Mouse (Mus musculus): Measurements from ENCODE around the gene Slit2.

Slit2 gene

GRCm38 (mm10) chr5:47982941-47983701 is at the start of gene Slit2:
Gene Slit2 (plus strand): TSS chr5:47983138.
- peak; percentile 78 to 86 for DNase-seq

DNA sequence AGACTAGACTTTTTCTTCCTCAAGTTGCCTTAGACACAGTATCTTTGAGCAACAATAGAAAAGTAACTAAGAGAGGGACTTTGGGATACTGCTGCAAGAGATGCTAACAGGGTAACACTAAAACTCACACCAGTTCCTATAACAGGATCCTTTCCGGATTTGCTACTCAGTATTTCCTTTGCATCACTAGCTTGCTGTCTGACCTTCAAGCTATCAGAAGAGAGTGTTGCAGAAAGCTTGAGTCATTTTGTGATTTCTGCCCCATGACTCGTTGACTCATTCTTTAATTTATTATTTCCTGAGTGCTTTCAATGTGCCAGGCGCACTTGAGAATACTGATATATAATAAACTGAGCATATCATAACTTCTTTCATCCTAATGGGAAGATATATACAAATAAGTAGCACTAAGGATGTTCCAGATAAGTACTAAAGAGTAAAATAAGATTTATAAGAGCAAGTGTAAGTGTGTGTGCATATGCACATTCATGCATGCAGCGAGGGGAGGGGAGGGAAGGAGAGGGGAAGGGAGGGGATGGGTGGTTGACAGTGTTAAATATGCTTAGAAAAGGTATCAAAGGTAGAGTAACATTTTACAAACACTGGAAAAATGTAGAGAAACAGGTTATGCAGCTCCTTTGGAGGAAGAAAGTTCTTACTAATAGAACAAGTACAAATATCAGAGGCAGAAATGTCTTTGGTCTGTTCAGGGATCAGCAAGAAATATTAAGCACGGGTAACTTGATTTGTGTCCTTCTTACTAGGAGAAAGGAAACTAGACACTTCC is 44.2 kb upstream of the Slit2 start:
- no peak for DNase-seq

DNA sequence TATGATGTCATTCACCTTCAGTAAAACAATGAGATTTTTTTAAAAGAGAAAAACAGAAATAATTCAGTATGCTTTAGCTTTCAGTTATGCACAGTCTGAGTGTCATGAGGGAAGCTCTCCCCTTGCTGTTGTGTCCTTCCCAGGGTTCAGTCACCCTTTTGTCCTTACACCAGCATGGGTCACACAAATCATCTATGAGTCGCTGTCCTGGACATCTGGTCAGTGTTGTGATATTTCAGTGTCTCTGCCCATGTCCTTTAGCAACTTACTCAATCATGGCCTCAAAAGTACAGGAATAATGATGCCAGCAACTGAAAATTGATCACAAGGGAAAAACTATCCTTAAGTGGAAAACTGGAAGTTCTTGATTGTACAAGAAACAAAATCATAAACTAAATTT is 26.5 kb upstream of the Slit2 start:
- DNase-seq, result no peak

DNA sequence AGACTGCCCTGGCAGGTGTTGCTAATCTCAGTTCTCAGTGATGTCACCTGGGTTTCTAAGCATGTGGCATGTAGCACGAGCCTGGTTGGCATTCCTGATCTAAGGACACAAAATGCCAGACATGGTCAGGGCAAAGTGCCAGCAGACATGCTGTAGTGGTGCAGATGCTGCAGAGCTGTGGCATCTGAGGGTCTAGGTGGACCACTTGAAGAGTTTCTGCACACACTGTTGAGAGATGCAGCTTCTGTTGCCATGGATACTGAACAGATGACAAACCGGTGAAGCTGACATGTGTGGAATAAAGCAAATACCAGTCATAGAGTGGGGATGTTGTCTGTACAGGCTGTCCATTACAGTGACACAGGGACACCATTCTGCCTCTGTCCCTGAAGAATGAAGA is 7.1 kb upstream of the Slit2 start:
- no peak for DNase-seq

GRCm38 (mm10) chr5:47979371-47979770 is 3.6 kb upstream of the Slit2 start:
- peak in 1 of 2 experiments; percentile 10 for DNase-seq

GRCm38 (mm10) chr5:47980459-47980858 is 2.5 kb upstream of the Slit2 start:
- DNase-seq, result no peak

DNA sequence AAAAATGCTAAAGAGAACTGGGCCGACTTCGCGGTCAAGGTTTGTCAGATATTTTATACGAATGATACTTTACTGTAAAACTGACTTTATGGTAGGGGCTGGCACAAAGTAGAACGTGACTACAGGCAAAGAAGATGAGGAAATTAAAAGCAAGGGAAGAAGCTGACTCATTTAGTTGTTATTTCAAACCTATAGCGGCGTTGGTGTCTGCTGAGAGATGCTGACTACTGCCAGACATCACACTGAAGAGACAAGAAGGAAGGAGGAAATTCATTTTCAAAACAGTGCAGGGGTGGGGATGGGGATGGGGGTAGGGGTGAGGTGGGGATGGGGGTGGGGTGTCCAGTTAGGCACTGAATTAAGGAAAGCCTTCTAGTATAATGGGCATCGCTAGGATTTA is 987 bp upstream of the Slit2 start:
- DNase-seq, result no peak

DNA sequence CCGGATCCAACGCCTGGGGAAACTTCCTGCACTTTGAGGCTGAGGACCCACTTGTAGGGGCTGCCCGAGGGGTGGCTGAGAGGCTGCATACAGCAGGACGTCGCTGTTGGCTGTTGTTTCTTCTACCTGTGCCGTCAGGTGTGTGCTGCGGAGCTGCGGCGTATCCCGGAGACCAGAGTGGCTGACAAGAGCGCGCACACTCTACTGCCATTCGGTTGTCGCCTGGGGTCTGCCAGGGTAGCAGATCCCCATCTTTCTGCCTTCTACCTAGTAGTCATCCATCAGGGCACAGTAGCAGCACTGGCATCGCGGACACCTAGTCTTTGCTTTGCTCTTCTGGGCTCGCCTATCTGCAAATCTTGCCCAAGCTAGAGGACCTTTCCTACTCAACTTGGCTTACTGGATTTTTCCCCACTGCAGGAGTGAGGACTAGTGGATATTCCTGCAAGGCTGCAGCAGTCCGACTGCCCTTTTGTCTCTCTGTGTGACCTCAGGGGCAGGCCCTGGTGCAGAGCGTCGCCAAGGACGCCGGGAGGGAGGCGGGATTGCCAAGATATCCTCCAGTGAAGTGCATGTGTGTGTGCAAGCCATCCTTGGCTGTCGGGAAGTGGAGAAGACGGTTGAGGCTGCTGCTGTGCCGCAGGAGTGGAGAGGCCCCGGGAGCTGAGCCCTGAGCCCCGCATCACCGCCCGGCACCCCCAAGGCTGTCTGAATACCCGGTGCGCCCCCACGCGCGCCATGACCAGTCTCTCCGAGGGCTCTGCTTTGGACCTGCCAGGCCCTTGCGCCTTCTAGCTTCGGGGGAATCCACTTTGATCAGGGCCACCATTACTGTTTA is 1.0 kb downstream of the Slit2 start:
- peak in 1 of 2 experiments; percentile 19 for DNase-seq

- no peak for DNase-seq
These were observed 1.8 kb downstream of the Slit2 start for GRCm38 (mm10) chr5:47984584-47985197.

GRCm38 (mm10) chr5:47985198-47985631 is 2.3 kb downstream of the Slit2 start:
- peak; percentile 19 to 33 for DNase-seq

GRCm38 (mm10) chr5:47985901-47986670 is 3.1 kb downstream of the Slit2 start:
- no peak for DNase-seq

GRCm38 (mm10) chr5:47990926-47991325 is 8.0 kb downstream of the Slit2 start:
- no peak for DNase-seq

DNA sequence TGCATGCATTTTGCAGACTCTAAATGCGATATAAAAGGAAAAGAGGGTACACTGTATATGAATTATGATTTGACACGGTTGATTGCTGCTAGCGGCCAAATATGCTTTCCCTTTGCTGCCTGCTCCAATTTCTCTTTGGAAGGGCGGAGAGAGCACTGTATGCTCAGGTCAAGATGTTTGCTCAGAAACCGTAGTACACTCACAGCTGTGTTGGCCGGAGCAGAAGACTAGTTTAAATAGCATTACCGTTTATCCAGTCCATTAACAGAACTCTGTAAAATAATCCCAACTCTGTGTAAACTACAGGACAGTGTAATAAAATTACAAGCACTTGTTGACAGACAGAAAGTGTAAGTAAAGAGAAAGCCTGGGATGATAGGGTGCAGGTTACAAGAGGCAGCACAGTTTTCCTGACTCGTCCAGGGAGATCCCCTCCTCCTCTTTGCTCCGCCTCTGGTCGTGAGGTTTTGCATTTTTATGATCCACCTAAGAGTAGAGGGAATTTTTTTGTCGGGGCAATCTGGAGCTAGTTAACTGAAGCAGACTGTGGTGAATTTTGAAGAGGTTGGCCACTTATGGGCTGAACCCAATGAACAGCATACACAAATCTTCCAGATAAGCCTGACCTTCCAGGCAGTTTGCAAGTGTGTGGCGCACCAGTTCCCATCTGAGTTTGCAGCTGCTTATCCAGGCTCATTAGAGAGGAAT is 20.9 kb downstream of the Slit2 start:
- DNase-seq, result peak in 1 of 2 experiments; percentile 14

DNA sequence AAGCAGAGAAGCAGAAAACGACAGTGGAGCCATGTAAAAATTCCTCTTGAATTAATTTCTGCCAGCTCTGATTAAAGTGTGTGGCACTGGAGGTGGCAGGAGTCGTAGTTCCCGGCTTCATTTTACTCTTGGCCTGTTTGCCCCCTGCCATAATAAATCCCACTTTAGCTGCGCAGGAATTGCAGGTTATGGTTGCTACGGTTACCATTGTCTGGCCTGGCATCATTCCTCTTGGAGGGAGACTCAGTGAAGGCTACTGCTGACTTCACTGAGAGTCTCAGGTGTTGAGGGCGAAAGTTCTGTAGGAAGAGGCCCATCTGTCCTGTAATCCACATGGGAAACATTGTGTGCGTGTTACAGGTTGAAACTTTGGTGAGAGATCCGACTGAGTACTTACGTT is 22.6 kb downstream of the Slit2 start:
- no peak for DNase-seq

- DNase-seq, result no peak
These were observed 23.1 kb downstream of the Slit2 start for GRCm38 (mm10) chr5:48006059-48006458.

DNA sequence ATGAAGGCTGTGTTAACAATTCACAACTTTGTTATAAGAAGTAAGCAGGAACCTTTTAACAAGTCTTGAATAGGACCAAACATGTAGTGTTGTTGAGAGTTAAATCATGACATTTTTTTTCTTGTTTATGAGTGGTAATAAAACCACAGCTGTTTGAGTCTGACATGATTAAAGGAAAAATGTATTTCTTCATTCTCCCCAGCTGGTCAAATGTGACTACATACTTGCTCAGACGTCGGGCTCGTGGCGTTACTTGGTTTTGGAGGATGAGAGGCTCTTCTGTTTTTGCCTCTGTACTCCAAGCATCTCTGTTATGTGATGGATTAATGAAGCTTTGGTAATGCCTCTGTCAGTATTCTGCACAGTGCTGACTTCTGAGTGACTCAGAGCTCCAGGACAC is 40.5 kb downstream of the Slit2 start:
- DNase-seq, result no peak

- no peak for DNase-seq
These were observed 51.9 kb downstream of the Slit2 start for GRCm38 (mm10) chr5:48034875-48035274.

DNA sequence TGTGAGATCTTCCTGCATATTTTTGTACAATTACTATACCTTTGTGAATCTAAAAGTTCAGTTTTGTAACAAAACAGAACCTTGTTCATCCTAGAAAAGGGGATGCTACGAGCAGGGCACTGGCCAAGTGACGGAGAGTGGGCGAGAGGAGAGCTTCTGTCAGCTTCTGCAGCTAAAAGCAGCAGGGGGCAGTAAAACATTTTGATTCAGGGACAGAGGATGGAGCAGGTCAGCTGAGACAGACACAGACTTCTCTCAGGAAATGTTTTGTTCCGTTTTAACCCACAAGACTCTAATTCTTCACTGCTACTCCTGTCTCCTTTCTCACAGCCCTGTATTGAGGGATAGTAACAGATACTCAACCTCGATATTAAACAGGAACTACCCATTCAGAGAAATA is 55.1 kb downstream of the Slit2 start:
- DNase-seq, result no peak

- DNase-seq, result no peak
These were observed 66.2 kb downstream of the Slit2 start for GRCm38 (mm10) chr5:48048986-48049751.

DNA sequence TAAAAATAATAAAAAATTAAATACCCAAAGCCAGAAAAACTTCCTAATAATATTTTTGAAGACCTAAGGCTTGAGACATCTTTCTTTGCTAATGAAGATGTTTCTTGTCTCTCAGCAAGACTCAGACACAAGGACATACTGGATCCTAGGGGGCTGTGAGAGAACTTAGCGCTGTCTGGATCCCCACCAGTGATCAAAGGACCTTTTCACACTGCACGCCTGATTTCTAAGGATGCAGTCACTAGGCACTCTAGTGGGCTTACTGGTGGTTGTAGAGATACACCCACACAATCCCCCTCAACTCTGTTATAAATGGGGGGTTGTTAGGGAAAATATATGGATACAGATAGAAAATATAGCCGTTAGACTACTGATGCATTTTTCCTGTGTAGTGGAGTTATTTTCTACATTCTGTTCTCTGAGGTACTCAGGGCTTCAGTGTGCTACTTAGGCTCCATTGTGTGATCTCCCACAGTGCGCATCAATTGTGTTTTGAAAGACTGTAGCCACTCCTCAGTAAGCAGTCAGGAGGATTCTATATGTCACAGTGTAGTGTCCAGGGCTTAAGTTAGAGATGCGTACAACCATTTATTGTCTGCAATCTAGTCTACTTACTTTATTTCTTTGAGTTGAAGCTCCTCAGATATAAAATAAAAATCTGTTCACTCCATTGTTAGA is 67.8 kb downstream of the Slit2 start:
- no peak for DNase-seq
